Mouse (Mus musculus): ENCODE measurements around the gene Cgrrf1. TPM values are rescaled to one million over a fixed set of nuclear protein-coding genes. Genes with fewer than 3 reads are reported as not detected.
A peak's percentile ranks its signal among the peaks of the same experiment; 100 is the strongest.
"Not testable (repeated sequence)": the region's sequence is repeated elsewhere in the genome, so short reads cannot be mapped to it uniquely, and the experiment has no call there.

Gene Cgrrf1
- polyA plus RNA-seq, 1 experiment from 2014 or later, result 33.9 TPM

DNA sequence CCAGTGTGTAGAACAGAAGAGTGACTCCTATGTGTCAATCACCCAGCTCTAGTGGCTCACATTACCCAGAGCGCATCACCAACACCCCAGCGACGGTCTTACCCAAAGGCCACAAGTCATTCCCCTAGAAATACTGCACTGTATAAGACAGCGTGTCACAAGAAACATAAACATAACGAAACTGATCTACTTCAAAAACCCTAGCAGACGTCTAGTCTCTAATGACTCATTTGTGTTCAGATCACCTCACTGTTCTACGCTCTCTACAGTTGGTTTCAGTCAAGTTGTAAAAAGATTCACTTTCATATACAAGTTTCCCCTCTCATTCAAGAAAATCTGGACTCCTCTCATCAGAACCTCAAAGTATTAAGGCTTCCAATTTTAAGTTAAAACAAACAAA, 13.2 kb upstream of the Cgrrf1 start:
- WGBS, result 94% methylated on average over 7 of the region's 7 CpGs
- H3K4me3 ChIP-seq (ENCODE audit: low read depth, low read length), result no peak overlapping the region
- ATAC-seq (replicated peaks; ENCODE audit: low FRiP score), result no peak

DNA sequence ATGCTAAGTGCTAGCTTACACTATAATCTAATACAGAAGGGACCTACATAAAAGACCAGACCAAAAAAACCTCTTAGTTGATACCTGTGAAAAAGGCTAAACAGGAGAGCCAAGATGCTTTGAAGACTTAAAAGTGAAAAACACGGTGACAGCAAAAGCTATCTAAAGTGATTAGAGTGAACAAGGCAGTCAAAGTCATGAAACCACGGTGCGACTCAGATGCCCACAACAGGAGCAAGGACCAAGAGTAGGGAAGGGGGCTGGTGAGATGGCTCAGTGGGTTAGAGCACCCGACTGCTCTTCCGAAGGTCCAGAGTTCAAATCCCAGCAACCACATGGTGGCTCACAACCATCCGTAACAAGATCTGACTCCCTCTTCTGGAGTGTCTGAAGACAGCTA, 12.0 kb upstream of the Cgrrf1 start:
- not testable (repeated sequence) for H3K27ac ChIP-seq (ENCODE audit: low read depth, low read length); DNase-seq (ENCODE audit: low spot score); H3K27me3 ChIP-seq (ENCODE audit: control insufficient read depth, insufficient read depth, low read length); H3K4me1 ChIP-seq (replicated peaks; ENCODE audit: control insufficient read depth, insufficient read depth, low read length); H3K36me3 ChIP-seq (ENCODE audit: control insufficient read depth, insufficient read depth, low read length); H3K4me3 ChIP-seq (ENCODE audit: low read depth, low read length); ATAC-seq (replicated peaks; ENCODE audit: low FRiP score); H3K9me3 ChIP-seq (ENCODE audit: control insufficient read depth, low read length); H3K9ac ChIP-seq (ENCODE audit: low read length); H3K4me2 ChIP-seq (ENCODE audit: low read depth, low read length, severe bottlenecking)
- WGBS, result 94% methylated on average over 5 of the region's 6 CpGs

More for the DNA sequence above, 13.2 kb upstream of the Cgrrf1 start:
- H3K4me1 ChIP-seq (replicated peaks; ENCODE audit: control insufficient read depth, insufficient read depth, low read length), result peaks cover 5% of the 10 kb centered on the region; the same call in 1 of the 2 replicates
- H3K27ac ChIP-seq (ENCODE audit: low read depth, low read length), result no peak overlapping the region
- no peak overlapping the region for H3K9ac ChIP-seq (ENCODE audit: low read length)
- no peaks in the 10 kb centered on the region for H3K27me3 ChIP-seq (ENCODE audit: control insufficient read depth, insufficient read depth, low read length)
- H3K4me2 ChIP-seq (ENCODE audit: low read depth, low read length, severe bottlenecking), result no peak overlapping the region
- H3K9me3 ChIP-seq (ENCODE audit: control insufficient read depth, low read length), result no peaks in the 10 kb centered on the region
- no peak for DNase-seq (ENCODE audit: low spot score)
- no peaks in the 10 kb centered on the region; the same call in 1 of the 2 replicates for H3K36me3 ChIP-seq (ENCODE audit: control insufficient read depth, insufficient read depth, low read length)

DNA sequence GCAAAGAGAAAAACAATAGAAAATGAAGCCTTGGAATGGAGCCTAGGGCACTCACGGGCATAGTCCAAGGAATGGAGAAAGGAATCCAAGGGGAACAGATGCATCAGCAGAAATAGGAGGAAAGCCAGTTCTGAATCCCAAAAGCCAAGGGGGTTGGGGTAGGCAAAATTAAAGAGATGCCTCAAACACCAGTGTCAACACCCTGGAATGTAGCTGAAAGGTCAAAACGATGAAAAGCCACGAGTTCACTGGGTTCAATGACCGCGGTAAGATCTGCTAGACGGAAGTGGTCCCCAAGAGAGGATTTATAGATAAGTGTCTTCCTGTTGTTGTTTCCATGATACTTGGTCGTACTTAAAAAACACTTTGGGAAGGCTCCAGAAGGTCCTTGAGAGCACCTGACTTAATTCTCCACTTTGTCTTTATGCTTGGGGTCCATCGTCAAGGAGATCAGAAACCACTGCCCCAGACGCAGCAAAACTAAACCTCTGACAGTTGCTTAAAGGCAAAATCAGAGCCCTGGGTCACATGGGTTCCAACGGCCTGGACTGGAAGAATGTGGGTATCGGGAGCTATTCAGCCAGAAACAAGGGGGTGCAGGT, 10.6 kb upstream of the Cgrrf1 start:
- H3K4me1 ChIP-seq (replicated peaks; ENCODE audit: control insufficient read depth, insufficient read depth, low read length), result peaks cover 5% of the 10 kb centered on the region; the same call in 1 of the 2 replicates
- no peak for DNase-seq (ENCODE audit: low spot score)
- no peaks in the 10 kb centered on the region for H3K27me3 ChIP-seq (ENCODE audit: control insufficient read depth, insufficient read depth, low read length)
- no peaks in the 10 kb centered on the region for H3K36me3 ChIP-seq (ENCODE audit: control insufficient read depth, insufficient read depth, low read length)
- H3K9ac ChIP-seq (ENCODE audit: low read length), result peak overlapping the region; percentile 83
- 2% methylated on average over 11 of the region's 11 CpGs for WGBS
- peak overlapping the region; percentile 76 for H3K27ac ChIP-seq (ENCODE audit: low read depth, low read length)
- H3K4me3 ChIP-seq (ENCODE audit: low read depth, low read length), result peak overlapping the region; percentile 89
- H3K9me3 ChIP-seq (ENCODE audit: control insufficient read depth, low read length), result no peaks in the 10 kb centered on the region
- H3K4me2 ChIP-seq (ENCODE audit: low read depth, low read length, severe bottlenecking), result peak overlapping the region; percentile 68
- no peak; the same call in 1 of the 2 replicates for ATAC-seq (replicated peaks; ENCODE audit: low FRiP score)

DNA sequence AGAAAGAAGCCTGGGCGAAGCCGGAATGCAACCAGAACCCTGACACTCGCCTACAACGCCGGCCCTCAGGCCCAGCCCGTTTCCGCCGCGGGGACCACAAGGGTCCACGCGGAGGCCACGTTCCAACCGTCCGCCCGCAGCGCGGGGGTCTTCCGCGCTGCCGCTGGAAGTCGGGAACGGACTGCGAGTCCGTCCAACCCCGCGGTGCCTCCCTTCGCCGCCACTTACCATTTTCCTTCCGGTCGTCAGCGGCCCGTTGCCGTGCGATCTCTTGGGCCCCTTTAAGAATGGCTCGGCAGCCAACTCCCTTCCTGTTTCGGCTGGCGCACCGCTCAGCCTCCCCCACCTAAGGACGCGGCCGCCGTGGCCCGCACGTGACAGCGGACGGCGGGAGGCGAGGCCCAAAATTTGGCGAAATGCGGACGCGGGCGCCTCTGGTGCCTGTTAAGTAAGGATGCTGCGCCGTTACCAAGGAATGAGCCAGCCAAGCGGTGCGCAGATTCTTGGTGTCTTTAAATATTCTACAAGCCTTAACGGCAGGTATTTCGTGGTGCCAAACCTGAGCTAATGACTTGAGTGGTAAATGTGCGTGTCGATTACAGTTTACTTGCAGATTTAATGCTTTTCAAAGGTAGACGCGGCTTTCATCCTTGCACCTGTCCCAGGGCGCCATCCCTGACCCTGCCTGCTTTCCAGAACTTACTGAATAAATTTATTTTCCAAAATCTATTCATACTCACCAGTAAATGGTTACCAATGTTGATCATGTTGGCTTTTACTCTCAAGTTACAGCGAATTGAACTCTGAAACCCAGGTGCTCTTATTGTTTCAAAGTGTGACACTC, 9.8 kb upstream of the Cgrrf1 start, which contains the start of gene Gmfb:
Gene Gmfb (minus strand): TSS at position 370 of the 844 bp plus-strand sequence.
- Histone ChIP-seq H3K4me1 (replicated peaks; ENCODE audit: control insufficient read depth, insufficient read depth, low read length) (peaks cover 5% of the 10 kb centered on the region; the same call in 1 of the 2 replicates), H3K4me3 (ENCODE audit: low read depth, low read length) (peak within 1 kb of the TSS; percentile 89), H3K4me2 (ENCODE audit: low read depth, low read length, severe bottlenecking) (peak within 1 kb of the TSS; percentile 68), H3K27ac (ENCODE audit: low read depth, low read length) (peak within 1 kb of the TSS; percentile 76), H3K27me3 (ENCODE audit: control insufficient read depth, insufficient read depth, low read length) (no peaks in the 10 kb centered on the region), H3K9ac (ENCODE audit: low read length) (peak within 1 kb of the TSS; percentile 83), H3K9me3 (ENCODE audit: control insufficient read depth, low read length) (no peaks in the 10 kb centered on the region), H3K36me3 (ENCODE audit: control insufficient read depth, insufficient read depth, low read length) (no peaks in the 10 kb centered on the region)
- ATAC-seq (replicated peaks; ENCODE audit: low FRiP score) (peak; percentile 95), DNase-seq (ENCODE audit: low spot score) (peak; percentile 94)
- 1% methylated on average over 65 of the region's 65 CpGs for WGBS

DNA sequence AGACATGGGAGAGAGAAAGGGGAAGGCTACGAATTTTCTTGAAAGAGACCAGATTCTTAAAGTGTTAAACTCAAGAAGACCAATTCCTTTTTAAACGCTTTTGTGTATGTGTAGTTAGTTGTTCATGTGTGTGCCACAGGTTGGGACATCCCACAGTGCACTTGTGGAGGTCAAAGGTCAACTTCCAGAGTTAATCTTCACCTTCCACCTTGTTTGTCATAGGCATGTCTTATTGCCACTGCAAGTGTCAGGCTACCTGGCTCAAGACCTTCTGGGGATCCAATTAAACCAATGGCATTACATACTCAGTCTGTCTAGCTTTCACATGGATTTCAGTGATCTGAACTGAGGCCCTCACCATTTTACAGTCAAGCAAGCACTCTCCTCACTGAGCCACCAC, 7.9 kb upstream of the Cgrrf1 start:
- 79% methylated on average over 2 of the region's 2 CpGs for WGBS
- Histone ChIP-seq H3K36me3 (ENCODE audit: control insufficient read depth, insufficient read depth, low read length) (no peaks in the 10 kb centered on the region), H3K4me2 (ENCODE audit: low read depth, low read length, severe bottlenecking) (no peak overlapping the region), H3K4me3 (ENCODE audit: low read depth, low read length) (no peak overlapping the region), H3K4me1 (replicated peaks; ENCODE audit: control insufficient read depth, insufficient read depth, low read length) (peaks cover 5% of the 10 kb centered on the region; the same call in 1 of the 2 replicates), H3K9me3 (ENCODE audit: control insufficient read depth, low read length) (no peaks in the 10 kb centered on the region), H3K27ac (ENCODE audit: low read depth, low read length) (no peak overlapping the region), H3K27me3 (ENCODE audit: control insufficient read depth, insufficient read depth, low read length) (no peaks in the 10 kb centered on the region), H3K9ac (ENCODE audit: low read length) (no peak overlapping the region)
- ATAC-seq (replicated peaks; ENCODE audit: low FRiP score) (no peak), DNase-seq (ENCODE audit: low spot score) (no peak)

DNA sequence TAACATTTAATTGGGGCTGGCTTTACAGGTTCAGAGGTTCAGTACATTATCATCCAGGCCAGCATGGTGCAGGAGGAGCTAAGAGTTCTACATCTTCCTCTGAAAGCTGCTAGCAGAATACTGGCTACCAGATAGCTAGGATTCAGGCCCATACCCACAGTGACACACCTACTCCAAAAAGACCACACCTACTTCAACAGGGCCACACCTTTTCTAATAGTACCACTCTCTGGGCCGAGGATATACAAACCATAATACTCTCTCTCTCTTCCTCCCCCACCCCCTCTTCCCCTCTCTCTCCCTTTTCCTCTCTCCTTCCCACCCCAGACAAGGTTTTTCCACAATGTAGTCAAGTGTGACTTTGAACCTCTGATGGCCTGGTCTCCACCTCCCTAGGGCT, 4.5 kb upstream of the Cgrrf1 start:
- Histone ChIP-seq H3K36me3 (ENCODE audit: control insufficient read depth, insufficient read depth, low read length) (no peaks in the 10 kb centered on the region), H3K27ac (ENCODE audit: low read depth, low read length) (no peak overlapping the region), H3K27me3 (ENCODE audit: control insufficient read depth, insufficient read depth, low read length) (no peaks in the 10 kb centered on the region), H3K4me2 (ENCODE audit: low read depth, low read length, severe bottlenecking) (no peak overlapping the region), H3K4me3 (ENCODE audit: low read depth, low read length) (no peak overlapping the region), H3K9ac (ENCODE audit: low read length) (no peak overlapping the region), H3K9me3 (ENCODE audit: control insufficient read depth, low read length) (no peaks in the 10 kb centered on the region), H3K4me1 (replicated peaks; ENCODE audit: control insufficient read depth, insufficient read depth, low read length) (no peaks in the 10 kb centered on the region)
- WGBS, result 69% methylated on average over 1 of the region's 1 CpGs
- ATAC-seq (replicated peaks; ENCODE audit: low FRiP score) (no peak), DNase-seq (ENCODE audit: low spot score) (no peak)

DNA sequence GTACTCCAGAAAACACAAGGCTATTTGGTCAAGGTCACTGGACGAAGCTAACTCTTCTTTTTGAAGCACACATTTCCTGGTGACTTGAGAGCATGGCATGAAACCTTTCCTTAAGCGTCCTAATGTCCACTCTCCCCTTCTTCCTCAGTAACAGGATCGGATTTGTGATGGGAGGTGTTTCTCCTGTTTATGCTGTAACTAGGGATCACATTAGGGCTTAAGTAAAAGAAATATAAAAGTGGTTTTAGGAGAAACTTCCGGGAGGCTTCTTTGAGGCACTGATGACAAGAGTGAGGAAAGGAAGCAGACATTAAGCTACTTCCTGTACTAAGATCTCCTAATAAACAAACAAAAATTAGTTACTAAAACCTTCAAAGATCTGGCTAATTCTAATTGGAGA, 630 bp upstream of the Cgrrf1 start:
- peak overlapping the region; percentile 80 for H3K9ac ChIP-seq (ENCODE audit: low read length)
- WGBS, result 11% methylated on average over 4 of the region's 4 CpGs
- H3K27me3 ChIP-seq (ENCODE audit: control insufficient read depth, insufficient read depth, low read length), result no peaks in the 10 kb centered on the region
- no peaks in the 10 kb centered on the region for H3K9me3 ChIP-seq (ENCODE audit: control insufficient read depth, low read length)
- no peaks in the 10 kb centered on the region for H3K36me3 ChIP-seq (ENCODE audit: control insufficient read depth, insufficient read depth, low read length)
- no peak overlapping the region for H3K27ac ChIP-seq (ENCODE audit: low read depth, low read length)
- peak overlapping the region; percentile 87 for H3K4me3 ChIP-seq (ENCODE audit: low read depth, low read length)
- peak overlapping the region; percentile 66 for H3K4me2 ChIP-seq (ENCODE audit: low read depth, low read length, severe bottlenecking)
- DNase-seq (ENCODE audit: low spot score), result no peak
- no peak for ATAC-seq (replicated peaks; ENCODE audit: low FRiP score)
- no peaks in the 10 kb centered on the region for H3K4me1 ChIP-seq (replicated peaks; ENCODE audit: control insufficient read depth, insufficient read depth, low read length)

DNA sequence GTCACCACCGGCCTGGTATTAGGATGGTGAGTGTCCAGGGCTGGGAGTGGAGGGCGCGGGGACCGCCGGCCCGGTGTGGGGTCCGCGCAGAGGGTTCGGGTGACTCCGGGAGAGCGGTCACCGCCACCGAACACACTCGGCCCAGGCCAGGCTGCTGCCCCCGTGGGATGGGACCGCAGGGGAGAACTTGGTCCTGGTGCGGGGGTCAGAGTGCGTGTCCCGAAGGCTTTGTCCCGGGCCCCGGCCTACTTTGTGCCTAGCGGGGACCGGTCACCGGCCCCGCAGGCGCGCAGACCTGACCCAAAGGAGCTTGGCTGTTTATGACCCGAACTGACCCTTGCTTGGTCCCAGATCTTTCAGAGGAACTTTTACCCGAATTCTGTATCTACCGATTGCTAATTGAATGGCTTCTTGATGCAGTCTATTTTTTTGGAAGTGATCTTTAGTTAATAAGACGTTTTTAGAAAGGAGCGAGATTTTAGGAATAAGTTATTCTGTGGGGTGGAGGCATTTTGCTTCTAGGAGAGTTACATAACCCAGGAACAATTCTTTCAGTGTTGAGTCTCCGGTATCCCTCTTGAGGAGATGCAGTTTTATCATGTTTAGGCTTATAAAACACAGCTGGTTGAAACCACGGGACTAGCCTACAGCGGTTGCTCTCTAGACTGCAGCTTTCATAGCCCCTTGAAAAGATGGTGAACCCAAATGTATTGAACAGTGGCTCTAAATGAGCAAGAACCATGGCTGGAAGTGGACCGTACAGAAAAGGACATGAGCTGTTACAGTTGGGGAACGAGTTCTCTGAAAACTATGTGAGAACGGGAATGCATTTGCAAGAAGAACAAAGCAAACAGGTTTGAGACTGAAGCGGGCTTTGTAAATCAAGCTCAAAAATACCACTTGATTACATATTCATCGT, 688 bp downstream of the Cgrrf1 start:
- Histone ChIP-seq H3K27ac (ENCODE audit: low read depth, low read length) (no peak overlapping the region), H3K36me3 (ENCODE audit: control insufficient read depth, insufficient read depth, low read length) (no peaks in the 10 kb centered on the region), H3K9me3 (ENCODE audit: control insufficient read depth, low read length) (no peaks in the 10 kb centered on the region), H3K9ac (ENCODE audit: low read length) (peak overlapping the region; percentile 80), H3K4me3 (ENCODE audit: low read depth, low read length) (peak overlapping the region; percentile 87), H3K4me2 (ENCODE audit: low read depth, low read length, severe bottlenecking) (peak overlapping the region; percentile 66), H3K27me3 (ENCODE audit: control insufficient read depth, insufficient read depth, low read length) (no peaks in the 10 kb centered on the region), H3K4me1 (replicated peaks; ENCODE audit: control insufficient read depth, insufficient read depth, low read length) (no peaks in the 10 kb centered on the region)
- WGBS, result 9% methylated on average over 39 of the region's 40 CpGs
- ATAC-seq (replicated peaks; ENCODE audit: low FRiP score) (no peak; the same call in none of the 2 replicates), DNase-seq (ENCODE audit: low spot score) (no peak)

Data from forebrain, embryonic 11.5 days (tissue).